ENCODE assay signal across 8 mouse cellular contexts in the genomic region with DNA sequence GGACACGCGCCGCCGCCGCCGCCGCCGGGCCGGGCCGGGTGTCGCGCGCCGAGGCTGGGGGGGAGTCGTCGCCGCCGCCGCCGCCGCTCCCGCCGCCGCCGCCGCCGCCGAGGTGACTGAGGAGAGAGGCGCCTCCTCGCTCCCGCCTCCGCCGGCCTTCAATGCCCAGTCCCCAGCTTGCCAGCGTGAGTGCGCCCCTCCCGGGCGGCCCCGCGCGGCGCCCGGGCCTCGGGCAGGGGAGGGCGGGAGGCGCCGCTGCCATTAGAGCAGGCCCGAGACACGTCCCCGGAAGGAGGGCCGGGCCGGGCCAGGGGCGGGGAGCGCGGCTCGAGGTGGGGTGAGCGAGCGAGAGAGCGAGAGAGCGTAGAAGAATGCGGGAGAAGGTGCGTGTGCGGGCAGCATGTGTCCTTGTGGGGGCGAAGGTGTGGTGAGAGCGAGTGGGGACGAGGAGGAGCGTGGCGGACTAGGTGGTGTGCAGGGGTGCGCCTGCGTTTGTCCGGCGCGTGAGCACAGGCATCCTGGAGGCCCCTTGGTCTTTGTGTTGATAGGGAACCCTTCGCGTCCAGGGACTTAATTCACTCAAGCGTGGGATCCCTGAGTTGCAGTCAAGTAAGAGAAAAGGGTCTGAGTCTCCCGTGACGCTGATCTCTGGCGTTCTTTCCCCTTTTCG. TPM values are rescaled to one million over a fixed set of nuclear protein-coding genes. Genes with fewer than 3 reads are reported as not detected.
DNase-seq lines count a peak whose midpoint lies in the region; ATAC-seq and TF ChIP-seq lines count a peak whose summit lies in the region.

No protein-coding gene starts in this region.

- H3K36me3 ChIP-seq in G1E (replicated peaks): peaks cover 30% of the 10 kb centered on the region
- H3K36me3 ChIP-seq in hindbrain, embryonic 10.5 days: peaks cover 2% of the 10 kb centered on the region; the same call in 1 of the 2 replicates

- H3K27me3 ChIP-seq in G1E (ENCODE audit: insufficient read depth, low read length): no peaks in the 10 kb centered on the region
- peaks cover 12% of the 10 kb centered on the region; the same call in 1 of the 2 replicates for H3K27me3 ChIP-seq in hindbrain, embryonic 10.5 days (ENCODE audit: insufficient read depth, poor library complexity, severe bottlenecking)

- TF ChIP-seq CTCF in G1E (IDR thresholded peaks at IDR 0.05; ENCODE audit: low read depth, low read length): no peak

- WGBS in hindbrain, embryonic 10.5 days: under 1% methylated on average over 78 of the region's 79 CpGs

- DNase-seq in G1E (ENCODE audit: low spot score): peak; percentile 58
- DNase-seq in cerebellum, adult 8-10 months: peak; percentile 65
- DNase-seq in forelimb bud, embryonic 11.5 days (ENCODE audit: low read depth, low spot score): peak; percentile 58
- peak; percentile 79 for DNase-seq in hindbrain, embryonic 10.5 days (ENCODE audit: low spot score)
- DNase-seq in layer of hippocampus, postnatal 14 days (ENCODE audit: low spot score in 2 of 2): peak; percentile 55 to 64
- DNase-seq in lung, postnatal 10 days: peak; percentile 87
- peak; percentile 62 for DNase-seq in ovary, postnatal 10 days (ENCODE audit: low spot score)
- peak; percentile 75 for DNase-seq in thymus, postnatal 0 days (ENCODE audit: low spot score)

- H3K9me3 ChIP-seq in G1E (replicated peaks): no peaks in the 10 kb centered on the region
- H3K9me3 ChIP-seq in hindbrain, embryonic 10.5 days: peaks cover 2% of the 10 kb centered on the region; the same call in 1 of the 2 replicates

- peak overlapping the region; percentile 99 for H3K27ac ChIP-seq in hindbrain, embryonic 10.5 days

- peaks cover 54% of the 10 kb centered on the region for H3K4me1 ChIP-seq in G1E (ENCODE audit: insufficient read depth, low read depth, low read length)
- peaks cover 44% of the 10 kb centered on the region for H3K4me1 ChIP-seq in hindbrain, embryonic 10.5 days (replicated peaks)

- peak overlapping the region; percentile 100 for H3K4me3 ChIP-seq in G1E (ENCODE audit: low read depth, low read length)
- H3K4me3 ChIP-seq in hindbrain, embryonic 10.5 days: peak overlapping the region; percentile 91

- ATAC-seq in G1E (ENCODE audit: extremely low read depth, insufficient number of reproducible peaks, low FRiP score, poor library complexity, severe bottlenecking): 0 out of 2 replicates have a peak, but pooled peaks have one; percentile 18

RNA-seq across cellular contexts. Expression of a gene that starts 9.5 kb away (rescaled TPM):
- 712 and 801 TPM in 2 replicates for total RNA-seq in G1E (2014; fragmentation: Nextera tagmentation)
- total RNA-seq in G1E (2017): 371 and 464 TPM in 2 replicates
- 37.5 and 45.6 TPM in 2 replicates for polyA plus RNA-seq in G1E (2012)
- 230 and 278 TPM in 2 replicates for polyA plus RNA-seq in hindbrain, embryonic 10.5 days (2016; fragmentation: Nextera tagmentation; extraction: Ambion mirVana)
- 100 to 1,000 TPM; 123 to 132 TPM for total RNA-seq in layer of hippocampus, postnatal 14 days (2021)
- 526 and 559 TPM in 2 replicates for polyA plus RNA-seq in thymus, postnatal 0 days (2015; fragmentation: Nextera tagmentation; extraction: Ambion mirVana)

Comparison
In these comparisons a context has a peak if more than half of its experiments do, and no peak if none do; other contexts are left out.
1. Peak in every context shown above with its lines: DNase-seq, ATAC-seq, H3K4me3 ChIP-seq and H3K27ac ChIP-seq.